In the genomic region with DNA sequence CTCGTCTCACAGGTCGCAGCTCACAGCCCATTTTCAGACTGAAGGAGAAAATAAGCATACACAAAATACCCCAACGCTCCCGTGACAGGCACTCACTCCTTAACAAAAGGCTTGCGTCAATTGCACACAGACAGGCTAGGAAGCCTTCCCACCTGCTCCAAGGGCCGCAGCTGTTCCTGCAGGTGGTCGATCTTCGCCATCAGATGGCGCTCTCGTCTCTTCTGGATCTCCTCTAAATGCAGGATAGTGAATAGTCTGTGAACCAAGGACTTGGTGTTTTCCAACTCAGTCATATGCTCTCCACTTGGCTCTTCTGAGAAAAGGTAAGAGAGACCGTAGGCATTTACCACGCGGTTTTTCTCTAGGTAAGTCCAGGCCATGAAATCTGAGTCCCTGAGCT, we compare ENCODE assay signal across 8 mouse cellular contexts. TPM values are rescaled to one million over a fixed set of nuclear protein-coding genes. Genes with fewer than 3 reads are reported as not detected.
DNase-seq lines count a peak whose midpoint lies in the region; ATAC-seq lines count a peak whose summit lies in the region.

No protein-coding gene starts in this region.

- 0 out of 2 replicates have a peak, but pooled peaks have one; percentile 36 for ATAC-seq in liver, embryonic 13.5 days (ENCODE audit: low read depth)
- ATAC-seq in neural tube, embryonic 12.5 days (ENCODE audit: low FRiP score, low read depth) = peak; percentile 63

- DNase-seq in CD4-positive helper T cell, adult 2 months (ENCODE audit: low read depth, low spot score) = peak; percentile 52
- DNase-seq in adipocyte (ENCODE audit: low spot score) = peak; percentile 85
- peak; percentile 55 for DNase-seq in embryo, embryonic 11.5 days (ENCODE audit: low read depth, low spot score)
- DNase-seq in heart, embryonic 10.5 days (ENCODE audit: low spot score) = peak; percentile 76
- DNase-seq in kidney, postnatal 10 days = peak; percentile 81
- no peak for DNase-seq in liver, embryonic 13.5 days
- peak; percentile 70 for DNase-seq in thymus, postnatal 14 days

- no peak overlapping the region for H3K27ac ChIP-seq in heart, embryonic 10.5 days
- no peak overlapping the region for H3K27ac ChIP-seq in liver, embryonic 13.5 days
- no peak overlapping the region for H3K27ac ChIP-seq in neural tube, embryonic 12.5 days

- H3K4me1 ChIP-seq in heart, embryonic 10.5 days = no peaks in the 10 kb centered on the region
- H3K4me1 ChIP-seq in liver, embryonic 13.5 days (replicated peaks) = no peaks in the 10 kb centered on the region
- no peaks in the 10 kb centered on the region for H3K4me1 ChIP-seq in neural tube, embryonic 12.5 days

- no peak overlapping the region for H3K4me2 ChIP-seq in liver, embryonic 13.5 days
- no peak overlapping the region for H3K4me2 ChIP-seq in neural tube, embryonic 12.5 days (replicated peaks)

- no peak overlapping the region for H3K9ac ChIP-seq in liver, embryonic 13.5 days
- H3K9ac ChIP-seq in neural tube, embryonic 12.5 days = no peak overlapping the region

- H3K36me3 ChIP-seq in heart, embryonic 10.5 days = peaks cover 19% of the 10 kb centered on the region
- H3K36me3 ChIP-seq in liver, embryonic 13.5 days = peaks cover 11% of the 10 kb centered on the region
- peaks cover 8% of the 10 kb centered on the region for H3K36me3 ChIP-seq in neural tube, embryonic 12.5 days

- H3K4me3 ChIP-seq in heart, embryonic 10.5 days = no peak overlapping the region
- H3K4me3 ChIP-seq in liver, embryonic 13.5 days (replicated peaks) = no peak overlapping the region
- H3K4me3 ChIP-seq in neural tube, embryonic 12.5 days = no peak overlapping the region

- 19% methylated on average over 13 of the region's 13 CpGs for WGBS in heart, embryonic 10.5 days
- WGBS in liver, embryonic 13.5 days (ENCODE audit: insufficient replicate concordance) = 24% methylated on average over 13 of the region's 13 CpGs
- 16% methylated on average over 13 of the region's 13 CpGs for WGBS in neural tube, embryonic 12.5 days

- H3K27me3 ChIP-seq in heart, embryonic 10.5 days (ENCODE audit: insufficient read depth, poor library complexity, severe bottlenecking) = no peaks in the 10 kb centered on the region
- no peaks in the 10 kb centered on the region for H3K27me3 ChIP-seq in liver, embryonic 13.5 days
- no peaks in the 10 kb centered on the region for H3K27me3 ChIP-seq in neural tube, embryonic 12.5 days (replicated peaks)

- H3K9me3 ChIP-seq in heart, embryonic 10.5 days = no peaks in the 10 kb centered on the region
- H3K9me3 ChIP-seq in liver, embryonic 13.5 days (replicated peaks) = no peaks in the 10 kb centered on the region
- H3K9me3 ChIP-seq in neural tube, embryonic 12.5 days = no peaks in the 10 kb centered on the region

RNA-seq across cellular contexts. Expression of a gene that starts 17.2 kb away (rescaled TPM):
- polyA plus RNA-seq in heart, embryonic 10.5 days (2016; fragmentation: Nextera tagmentation; extraction: Ambion mirVana) = 78.4 and 99.8 TPM in 2 replicates
- 38.4 and 43.5 TPM in 2 replicates for polyA plus RNA-seq in liver, embryonic 13.5 days (2015; fragmentation: Nextera tagmentation; extraction: Ambion mirVana)
- polyA plus RNA-seq in neural tube, embryonic 12.5 days (2016; fragmentation: Nextera tagmentation; extraction: Ambion mirVana) = 53.2 and 54.6 TPM in 2 replicates

RNA-seq across cellular contexts. Expression of a gene that starts 40.0 kb away (rescaled TPM):
- polyA plus RNA-seq in heart, embryonic 10.5 days (2016; fragmentation: Nextera tagmentation; extraction: Ambion mirVana) = 53.3 and 64.1 TPM in 2 replicates
- 88.8 and 96.7 TPM in 2 replicates for polyA plus RNA-seq in liver, embryonic 13.5 days (2015; fragmentation: Nextera tagmentation; extraction: Ambion mirVana)
- 22.6 and 24.4 TPM in 2 replicates for polyA plus RNA-seq in neural tube, embryonic 12.5 days (2016; fragmentation: Nextera tagmentation; extraction: Ambion mirVana)

RNA-seq across cellular contexts. Expression of a gene that starts 51.6 kb away (rescaled TPM):
- polyA plus RNA-seq in heart, embryonic 10.5 days (2016; fragmentation: Nextera tagmentation; extraction: Ambion mirVana) = 3.9 and 6.0 TPM in 2 replicates
- polyA plus RNA-seq in liver, embryonic 13.5 days (2015; fragmentation: Nextera tagmentation; extraction: Ambion mirVana) = 10.0 and 10.9 TPM in 2 replicates
- polyA plus RNA-seq in neural tube, embryonic 12.5 days (2016; fragmentation: Nextera tagmentation; extraction: Ambion mirVana) = 2.0 and 2.6 TPM in 2 replicates
